Mouse (Mus musculus) Patski (cell line): ENCODE results near the gene Ndufs2. TPM values are rescaled to one million over a fixed set of nuclear protein-coding genes. Genes with fewer than 3 reads are reported as not detected.

ENCODE experiments used
- ATAC-seq: fragments of 100-300 bp; one replicate; pipeline ENCODE4 v1.8.0; 2021
- CTCF ChIA-PET: fragments of 350-600 bp; sonication (Branson Sonifier 250); formaldehyde crosslinking; loops from one replicate; lab custom pipeline; 2022; ENCODE audit warnings: inconsistent platforms; lab: Charles Lee
- POLR2A ChIA-PET: fragments of 350-600 bp; sonication (Branson Sonifier 250); formaldehyde crosslinking; loops from one replicate; lab custom pipeline; 2022; ENCODE audit warnings: antibody characterized with exemption, inconsistent platforms; lab: Charles Lee
- DNase-seq: peaks from one replicate; pipeline ENCODE4 v3.0.0-alpha.2; 2011; ENCODE audit warnings: low read depth, low spot score
- H3K27me3 ChIP-seq: fragments of 371-371 bp; one replicate; pipeline ENCODE4 v1.5.1; 2021
- CTCF ChIP-seq: fragments of 100-300 bp; IDR thresholded peaks from one replicate; pipeline ENCODE4 v1.5.1; 2021
- in situ Hi-C: fragments of 300-500 bp; cut with MboI; formaldehyde crosslinking; loops from 3 replicates; pipeline ENCODE4 v1.11.1; 2018; ENCODE audit warnings: low pct_unique_long_range_greater_than_20kb, mixed read lengths
- polyA plus RNA-seq: library from polyadenylated mRNA; unstranded; gene quantifications from one replicate; pipeline ENCODE4 v1.2.3, GENCODE M21; 2021

Gene Ndufs2
- polyA plus RNA-seq, 1 experiment from 2014 or later, result 436 TPM

DNA sequence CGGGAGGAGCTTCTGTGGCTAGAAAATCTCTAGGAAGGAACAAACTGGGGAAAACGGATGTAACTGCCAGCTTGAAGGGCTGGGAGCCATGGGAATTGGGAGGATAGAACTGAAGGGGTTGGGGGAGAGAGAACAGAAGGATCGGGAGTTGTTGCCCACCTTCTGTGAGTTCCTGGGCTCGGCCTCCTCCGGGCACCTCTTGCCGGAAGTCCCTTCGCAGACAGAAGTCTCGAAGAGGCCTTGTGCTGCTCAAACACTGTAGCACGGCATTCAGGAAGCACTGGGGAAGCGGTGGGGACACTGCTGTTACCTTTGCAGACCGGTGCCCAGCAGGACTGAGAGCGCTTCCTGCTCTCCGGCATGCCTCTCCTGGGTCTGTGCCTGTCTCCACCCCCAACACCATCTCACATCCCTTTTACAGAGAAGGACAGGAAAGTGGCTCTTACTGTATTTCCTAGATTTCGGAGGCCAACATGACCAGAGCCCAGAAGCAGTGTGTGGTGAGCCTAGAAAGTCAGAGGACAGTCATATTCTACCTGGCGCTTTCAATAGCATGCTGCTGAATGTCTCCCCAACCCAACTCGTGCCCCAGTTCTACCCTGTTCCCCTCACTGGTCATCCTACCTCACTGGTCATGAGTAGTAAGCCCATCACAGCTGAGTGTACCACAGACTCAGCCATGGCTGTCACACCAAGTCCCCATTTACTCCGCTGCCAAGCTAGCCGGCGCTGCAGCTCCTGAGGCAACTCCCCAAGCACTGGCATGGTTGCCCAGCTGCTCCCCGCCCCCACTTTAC lies 34.1 kb upstream of the Ndufs2 start:
- CTCF ChIA-PET, result interaction anchor here (0.8 kb wide), 1 partner anchor 174 kb away, joined by 3 read pairs; no protein-coding TSS in a partner anchor
- no peak for TF ChIP-seq CTCF
- POLR2A ChIA-PET, result interaction anchor here (2.2 kb wide), 1 partner anchor 8 kb away, joined by 8 read pairs; no protein-coding TSS in a partner anchor
- in situ Hi-C loops, result no loop called here
- H3K27me3 ChIP-seq, result no peaks in the 10 kb centered on the region
- DNase-seq, result no peak
- no peak for ATAC-seq

DNA sequence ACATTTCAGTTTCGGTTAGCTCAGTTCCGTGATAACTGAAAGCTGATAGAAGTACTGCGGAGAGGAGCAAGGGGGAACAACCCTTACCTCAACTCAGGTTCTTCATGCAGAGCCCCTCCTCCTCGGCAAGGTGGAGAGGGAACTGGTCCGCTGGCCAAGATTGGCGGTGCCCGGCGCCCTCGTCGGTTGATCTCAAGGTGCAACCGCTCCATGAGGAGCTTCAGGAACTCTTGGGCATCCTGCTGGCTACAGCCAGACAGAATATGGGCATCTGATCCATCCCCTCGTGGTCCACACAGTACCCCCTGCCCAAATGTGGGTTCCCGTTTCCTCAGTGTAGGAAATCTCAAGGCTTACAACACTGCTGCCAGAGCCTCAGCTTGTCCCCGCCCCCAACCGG lies 33.3 kb upstream of the Ndufs2 start:
- DNase-seq, result no peak
- no peaks in the 10 kb centered on the region for H3K27me3 ChIP-seq
- ChIA-PET POLR2A (no interaction called here), CTCF (interaction anchor here (0.8 kb wide), 1 partner anchor 173 kb away, joined by 3 read pairs; no protein-coding TSS in a partner anchor)
- no peak for TF ChIP-seq CTCF
- in situ Hi-C loops, result no loop called here
- ATAC-seq, result no peak

DNA sequence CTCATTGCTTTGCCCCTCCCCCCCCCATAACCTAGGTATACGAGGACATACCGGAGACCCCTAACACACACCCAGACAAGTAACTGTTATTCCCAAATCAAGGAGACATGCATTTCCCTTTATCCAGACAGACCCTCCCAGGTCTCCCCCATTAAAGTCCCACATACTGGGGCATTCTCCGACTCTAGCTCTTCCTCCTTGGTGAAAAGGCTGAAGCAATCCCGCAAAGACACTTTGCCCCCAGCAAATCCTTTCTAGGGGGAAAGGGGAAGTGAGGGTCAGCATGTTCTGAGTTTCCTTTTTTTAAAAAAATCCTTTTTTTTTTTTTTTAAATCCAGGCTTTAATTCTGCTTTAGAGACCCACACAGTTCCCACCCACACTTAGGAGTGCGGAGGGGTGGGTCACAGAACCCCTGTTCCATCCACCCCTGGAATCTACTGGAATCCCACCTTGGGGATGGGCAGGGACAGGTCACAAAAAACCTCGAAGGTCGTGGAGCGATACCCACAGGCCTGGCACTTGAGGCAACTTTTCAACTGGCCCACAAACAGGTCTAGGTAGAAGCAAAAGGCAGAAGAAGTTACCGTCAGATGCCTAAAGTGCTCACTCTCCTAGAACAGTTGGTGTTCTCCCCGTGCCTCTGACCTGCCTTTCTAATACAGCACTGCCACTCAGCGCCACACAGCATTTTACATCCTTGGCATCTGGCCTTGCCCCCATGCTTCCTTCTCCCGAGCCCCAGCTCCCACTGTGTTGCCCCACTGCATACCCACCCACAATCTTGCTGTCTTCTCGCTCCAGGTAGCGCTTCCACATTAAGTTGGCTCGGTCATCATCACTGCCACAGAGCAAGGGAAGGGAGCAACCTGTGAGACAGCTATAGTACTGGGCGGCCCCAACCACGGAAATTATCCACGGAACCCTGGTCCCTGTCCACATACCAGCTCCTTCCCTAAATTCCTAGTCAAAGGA lies 32.3 kb upstream of the Ndufs2 start:
- in situ Hi-C loops, result no loop called here
- no peak for TF ChIP-seq CTCF
- DNase-seq (no peak), ATAC-seq (no peak)
- ChIA-PET CTCF (no interaction called here), POLR2A (interaction anchor here (0.6 to 0.9 kb wide), 2 partner anchors 51 to 70 kb away, joined by 3 read pairs; partner anchors contain the start of gene Nr1i3)
- no peaks in the 10 kb centered on the region for H3K27me3 ChIP-seq

DNA sequence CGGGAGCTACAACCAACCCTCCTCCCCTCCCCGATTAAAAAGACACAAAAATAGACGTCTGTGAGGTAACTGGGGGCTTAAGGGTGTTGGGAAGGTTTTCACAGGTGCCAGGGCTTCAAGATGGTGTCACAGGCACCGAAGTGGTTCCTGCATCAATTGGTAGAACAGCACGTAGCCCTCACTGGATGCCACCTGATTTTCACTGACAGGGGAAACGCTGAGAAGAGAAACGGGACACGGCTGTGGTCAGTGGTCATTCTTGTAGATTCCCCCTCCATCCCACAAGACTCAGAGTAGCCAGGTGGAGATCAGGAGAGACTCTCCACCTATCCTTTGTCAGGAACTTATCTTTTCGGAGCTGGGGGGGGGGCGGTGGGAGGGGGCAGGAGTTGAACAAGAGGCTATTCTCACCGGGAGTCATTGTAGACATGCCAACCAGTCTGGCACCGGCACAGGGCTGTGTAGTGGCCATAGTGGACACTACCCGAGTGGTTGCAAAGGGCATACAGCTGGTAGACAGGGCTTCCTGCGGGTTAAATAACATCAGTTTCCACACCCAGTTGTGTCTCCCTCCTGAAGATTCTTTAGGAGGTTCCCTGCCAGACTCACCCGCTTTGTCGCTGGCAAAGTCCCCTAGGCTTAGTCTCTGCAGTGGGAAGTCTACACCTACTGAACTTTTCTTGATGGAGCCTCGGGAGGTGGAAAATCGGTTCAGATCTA lies 31.1 kb upstream of the Ndufs2 start:
- DNase-seq, result no peak
- no peak for TF ChIP-seq CTCF
- ChIA-PET POLR2A (no interaction called here), CTCF (interaction anchor here (0.7 to 2.2 kb wide), 10 partner anchors 8 to 171 kb away, joined by 3 to 17 read pairs (median 4); partner anchors contain the start of genes B4galt3 and Ndufs2)
- ATAC-seq, result no peak
- H3K27me3 ChIP-seq, result no peaks in the 10 kb centered on the region
- in situ Hi-C loops, result no loop called here

DNA sequence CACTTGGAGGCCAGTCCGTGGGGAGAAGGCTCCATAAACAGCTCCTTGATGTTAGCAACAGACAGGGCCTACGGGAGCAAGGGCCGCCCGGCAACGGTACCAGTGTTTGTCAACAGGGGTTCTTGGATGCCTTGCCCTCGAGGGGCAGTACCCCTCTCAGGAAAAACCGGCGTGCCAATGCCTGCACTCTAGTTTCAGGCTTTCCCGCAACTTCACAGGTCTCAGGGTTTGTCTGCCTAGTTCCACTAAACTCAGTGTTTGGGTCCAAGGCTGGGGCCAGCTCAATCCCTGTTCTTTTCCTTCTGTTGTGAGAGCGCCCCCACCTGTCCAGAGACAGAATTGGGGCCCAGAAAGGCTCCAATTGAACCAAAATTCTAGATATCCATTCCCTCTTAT lies 30.3 kb upstream of the Ndufs2 start:
- CTCF ChIA-PET, result interaction anchor here (0.7 to 2.2 kb wide), 16 partner anchors 9 to 179 kb away, joined by 3 to 17 read pairs (median 4); partner anchors contain the start of genes B4galt3, Cfap126, Fcer1g and Ndufs2
- ATAC-seq (peak; percentile 68), DNase-seq (no peak)
- POLR2A ChIA-PET, result interaction anchor here (1.2 kb wide), 1 partner anchor 9 kb away, joined by 5 read pairs; no protein-coding TSS in a partner anchor
- TF ChIP-seq CTCF, result no peak
- in situ Hi-C loops, result no loop called here
- no peaks in the 10 kb centered on the region for H3K27me3 ChIP-seq

DNA sequence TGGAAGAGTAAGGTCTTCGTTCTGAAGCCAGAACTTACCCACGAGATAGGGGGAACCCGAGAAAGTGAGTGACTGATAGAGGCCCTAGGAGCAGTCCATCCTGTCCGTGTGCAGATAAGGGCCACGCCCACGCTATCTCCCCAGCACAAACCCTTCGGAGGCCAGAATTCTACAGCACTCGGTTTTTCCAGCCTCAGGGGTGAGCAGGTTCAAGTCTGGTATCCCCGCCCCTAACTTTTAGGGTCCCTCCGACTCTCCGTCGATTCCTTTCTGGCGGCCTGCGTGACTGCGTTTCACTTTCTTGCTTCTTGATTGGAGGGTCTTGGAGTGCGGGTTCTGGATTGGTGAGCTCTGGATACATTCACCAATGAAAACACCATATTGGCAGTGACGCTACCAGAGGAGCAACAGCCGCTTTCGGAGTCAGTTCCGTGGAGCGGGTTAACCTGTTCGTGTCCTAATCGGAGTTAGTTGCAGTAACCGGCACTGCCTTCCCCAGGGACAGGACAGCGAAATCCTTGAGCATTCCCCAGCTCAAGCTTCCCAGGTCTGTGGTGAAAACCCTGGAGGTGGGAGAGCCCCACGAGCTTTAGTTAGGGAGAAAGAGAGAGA lies 29.8 kb upstream of the Ndufs2 start, which contains the start of gene Ppox:
Gene Ppox, minus strand, starts transcription at position 271 of the 612 bp plus-strand sequence.
- no peak for DNase-seq
- POLR2A ChIA-PET, result interaction anchor here (1.2 kb wide), 1 partner anchor 9 kb away, joined by 5 read pairs; no protein-coding TSS in a partner anchor
- no peaks in the 10 kb centered on the region for H3K27me3 ChIP-seq
- peak; percentile 97 for ATAC-seq
- in situ Hi-C loops, result no loop called here
- TF ChIP-seq CTCF, result no peak
- CTCF ChIA-PET, result interaction anchor here (0.7 to 2.2 kb wide), 17 partner anchors 9 to 179 kb away, joined by 3 to 17 read pairs (median 4); partner anchors contain the start of genes B4galt3, Cfap126, Fcer1g and Ndufs2

DNA sequence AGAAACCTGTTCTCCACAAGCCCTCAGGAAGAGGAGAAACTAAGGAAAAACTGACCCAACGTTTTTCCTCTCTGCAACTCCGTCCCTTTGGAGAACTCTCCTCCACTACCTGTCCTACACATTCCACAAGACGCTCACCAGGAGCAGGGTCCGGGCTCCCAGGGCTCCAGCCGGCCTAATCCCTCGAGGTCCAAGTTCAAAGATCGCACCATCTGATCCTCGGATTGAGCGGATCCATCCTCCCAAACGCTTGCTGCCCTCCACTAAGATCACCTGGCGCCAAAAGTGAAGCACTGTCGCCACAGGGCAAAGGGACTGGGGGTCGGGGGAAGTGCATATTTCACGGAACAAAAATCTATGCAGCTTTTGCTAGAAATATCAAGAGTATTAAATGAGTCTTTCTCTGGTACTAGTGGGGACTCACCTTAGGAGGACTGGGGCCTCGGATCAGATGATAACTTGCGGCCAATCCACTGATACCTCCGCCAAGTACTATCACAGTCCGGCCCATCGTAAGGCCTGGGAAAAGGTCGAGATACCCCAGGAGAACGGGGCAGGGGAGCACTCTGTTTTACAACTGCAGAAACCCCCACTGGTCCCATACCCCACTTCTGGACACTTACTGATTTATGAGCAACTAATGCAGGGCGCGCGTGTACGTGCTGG lies 29.2 kb upstream of the Ndufs2 start:
- in situ Hi-C loops, result no loop called here
- DNase-seq (no peak), ATAC-seq (no peak)
- CTCF ChIA-PET, result interaction anchor here (0.7 to 2.2 kb wide), 9 partner anchors 11 to 178 kb away, joined by 3 to 11 read pairs (median 3); partner anchors contain the start of genes Cfap126 and Ufc1
- POLR2A ChIA-PET, result interaction anchor here (1.2 kb wide), 1 partner anchor 8 kb away, joined by 5 read pairs; no protein-coding TSS in a partner anchor
- no peaks in the 10 kb centered on the region for H3K27me3 ChIP-seq
- no peak for TF ChIP-seq CTCF

DNA sequence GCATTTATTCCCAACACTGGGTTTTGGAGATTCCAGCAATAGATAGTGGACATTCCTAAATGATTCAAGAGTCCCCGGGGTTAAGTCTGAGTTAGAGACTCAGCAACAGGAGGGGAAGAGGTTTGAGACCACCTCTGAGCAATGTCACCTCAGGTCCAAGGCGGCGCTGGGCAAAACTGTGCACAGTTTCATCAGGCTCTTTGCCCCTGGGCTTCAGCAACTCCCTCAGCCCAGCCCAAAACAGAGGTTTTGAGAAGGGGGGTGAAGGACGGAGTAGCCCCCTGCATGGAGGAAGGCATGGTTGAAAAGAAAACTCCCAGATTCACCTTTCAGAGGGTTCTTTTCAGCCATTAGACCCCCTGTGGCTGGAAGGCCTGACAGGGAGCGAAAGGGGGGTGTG lies 28.5 kb upstream of the Ndufs2 start:
- DNase-seq (no peak), ATAC-seq (no peak)
- no peak for TF ChIP-seq CTCF
- H3K27me3 ChIP-seq, result no peaks in the 10 kb centered on the region
- CTCF ChIA-PET, result interaction anchor here (1.8 kb wide), 1 partner anchor 22 kb away, joined by 5 read pairs; no protein-coding TSS in a partner anchor
- POLR2A ChIA-PET, result no interaction called here
- in situ Hi-C loops, result no loop called here
